Mouse (Mus musculus) adrenal gland, adult 18-20 months (tissue): ENCODE measurements around the gene Map7. TPM values are rescaled to one million over a fixed set of nuclear protein-coding genes. Genes with fewer than 3 reads are reported as not detected.

ENCODE experiments used
- DNase-seq, 2 experiments: peaks; one replicate each; pipeline ENCODE4 v3.0.0; 2021 to 2022; ENCODE audit warnings: low spot score in 2 of 2
- total RNA-seq, 2 experiments: library from RNA; stranded (reverse); gene quantifications; 1 replicate in 1 of 2; 2 replicates in 1 of 2; pipeline ENCODE4 v1.2.3; 2021

Map7 gene
- total RNA-seq, 2 experiments from 2014 or later: 17.6 to 20.6 TPM

- DNase-seq: no peak
These were observed 33.6 kb downstream of the Map7 start for GRCm38 (mm10) chr10:20181680-20182399.

DNA sequence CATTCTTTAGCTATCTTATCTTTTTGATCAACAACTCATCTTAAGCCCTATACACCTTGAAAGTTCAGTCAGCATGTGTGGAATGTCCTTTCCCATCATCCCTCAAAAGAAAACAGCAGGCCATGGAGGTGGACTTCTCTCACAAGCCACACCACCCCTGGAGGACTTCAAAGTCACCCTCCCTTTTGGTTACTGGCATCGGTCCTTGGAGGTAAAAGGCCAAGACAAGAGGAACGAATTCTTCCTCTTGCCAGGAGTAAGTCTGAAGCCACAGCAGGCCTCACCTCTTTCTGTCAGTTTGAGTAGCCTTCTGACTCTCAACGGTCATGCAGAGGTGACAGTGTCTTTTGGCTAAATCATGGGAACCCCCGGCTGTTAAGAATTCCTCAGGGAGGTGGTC lies 36.1 kb downstream of the Map7 start:
- no peak for DNase-seq

GRCm38 (mm10) chr10:20185264-20185663 lies 37.0 kb downstream of the Map7 start:
- no peak for DNase-seq

- DNase-seq: no peak
These were observed 37.5 kb downstream of the Map7 start for GRCm38 (mm10) chr10:20185806-20186205.

GRCm38 (mm10) chr10:20186800-20187273 lies 38.6 kb downstream of the Map7 start:
- no peak for DNase-seq

GRCm38 (mm10) chr10:20190139-20190747 lies 42.0 kb downstream of the Map7 start:
- no peak for DNase-seq

DNA sequence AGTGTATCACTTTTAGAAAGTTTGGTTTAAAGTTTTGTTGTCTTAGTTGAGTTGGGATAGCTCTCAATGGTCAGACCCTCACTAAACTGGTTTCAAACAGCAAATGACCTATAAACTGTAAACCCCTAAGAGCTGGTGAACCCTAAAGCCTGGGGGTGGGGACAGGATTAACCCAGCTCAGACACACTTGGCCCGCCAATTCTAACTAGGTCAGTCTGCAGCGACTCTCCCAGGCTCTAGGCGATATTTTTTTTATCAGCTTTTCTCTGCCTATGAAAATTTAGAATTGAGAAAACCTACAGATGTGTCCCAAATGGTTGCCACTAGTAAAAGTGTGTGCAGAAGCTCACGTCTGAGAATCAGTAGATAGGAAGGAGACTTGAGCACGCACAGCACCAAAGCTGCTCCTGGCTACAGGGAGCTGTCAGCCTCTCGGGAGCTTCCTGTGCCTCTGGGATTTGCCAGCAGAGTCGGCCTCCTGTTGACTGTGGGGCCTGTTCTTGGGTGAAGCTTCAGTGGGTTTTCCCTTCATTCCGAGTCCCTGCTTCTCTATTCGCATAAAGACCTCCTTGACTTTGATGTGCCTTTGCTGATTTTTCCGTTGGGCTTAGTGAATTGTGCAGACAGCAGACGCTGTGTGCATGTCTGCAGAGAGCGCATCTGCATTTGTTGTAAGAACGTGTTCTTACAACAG lies 46.7 kb downstream of the Map7 start:
- DNase-seq: no peak

- DNase-seq: no peak
These were observed 48.8 kb downstream of the Map7 start for GRCm38 (mm10) chr10:20197039-20197438.

DNA sequence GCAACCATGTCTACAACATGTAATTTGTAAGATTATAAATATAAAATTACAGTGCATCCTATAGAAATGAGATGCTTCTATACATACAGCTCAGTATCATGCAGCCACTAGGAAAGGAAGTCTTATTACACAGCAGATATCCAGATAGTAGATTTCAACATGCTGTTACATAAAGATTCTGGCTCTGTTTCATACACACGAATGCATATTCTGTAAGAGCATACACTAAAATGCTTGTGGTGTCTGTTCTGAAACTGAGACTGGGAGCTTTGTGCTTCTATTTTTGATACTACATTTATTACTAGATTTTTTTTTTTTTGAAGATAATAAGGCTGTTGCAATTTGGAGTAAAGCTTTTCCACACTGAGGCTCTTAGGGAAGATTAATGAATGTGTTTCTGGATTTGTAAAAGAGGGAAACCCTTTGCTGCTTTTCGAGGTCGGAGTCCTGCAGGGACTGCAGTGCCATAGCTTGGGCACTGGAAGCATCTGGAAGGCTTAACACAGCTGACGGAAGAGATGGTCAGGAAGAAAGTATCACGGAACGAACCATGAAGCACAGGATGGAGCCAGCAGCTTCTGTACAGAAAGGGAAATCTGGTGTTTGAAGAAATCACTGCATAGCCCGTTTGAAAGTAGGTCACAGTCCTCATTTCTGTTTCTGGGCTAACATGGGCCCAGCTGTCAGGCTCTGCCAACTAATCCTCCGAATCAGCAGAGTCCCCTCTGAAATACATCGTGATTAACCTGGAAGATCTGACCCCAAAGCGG lies 50.9 kb downstream of the Map7 start:
- DNase-seq: no peak

DNA sequence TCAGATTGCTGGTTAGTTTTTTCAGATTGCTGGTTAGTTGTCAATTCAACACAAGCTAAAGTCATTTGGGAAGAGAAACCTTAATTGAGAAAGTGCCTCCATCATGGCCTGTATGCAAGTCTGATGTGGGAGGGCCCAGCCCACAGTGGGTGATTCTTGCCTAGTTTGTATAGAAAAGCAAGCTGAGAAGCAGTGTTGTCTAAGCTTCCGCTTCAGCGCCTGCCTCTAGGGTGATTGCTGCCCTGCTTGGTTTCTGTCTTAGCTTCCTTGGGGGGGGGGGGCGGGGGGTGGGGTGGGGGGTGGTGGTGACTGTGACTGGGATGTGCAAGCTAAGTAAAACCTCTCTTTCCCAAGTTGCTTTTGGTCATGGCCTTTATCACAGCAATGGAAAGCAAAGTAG lies 53.0 kb downstream of the Map7 start:
- no peak for DNase-seq

- DNase-seq: no peak
These were observed 53.9 kb downstream of the Map7 start for GRCm38 (mm10) chr10:20202171-20202570.

DNA sequence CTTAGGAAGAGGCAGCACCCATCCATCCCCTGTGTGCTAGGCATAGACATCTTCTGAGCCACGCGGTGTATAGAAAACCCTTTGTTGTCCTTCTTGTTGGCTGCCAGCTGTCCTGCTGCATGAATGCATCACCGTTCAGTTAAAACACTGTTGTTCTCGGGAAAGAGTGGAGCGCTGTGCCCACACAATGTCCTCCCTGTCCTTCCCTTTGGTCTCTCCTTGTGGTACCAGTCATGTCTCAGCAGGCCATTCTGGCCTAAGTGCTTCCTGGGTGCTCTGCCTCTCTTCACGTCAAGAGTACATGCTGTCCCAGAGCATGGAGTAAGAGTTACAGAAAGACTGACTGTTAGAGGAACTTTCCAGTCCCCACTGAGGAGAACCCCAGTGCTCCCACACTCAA lies 54.5 kb downstream of the Map7 start:
- no peak for DNase-seq

DNA sequence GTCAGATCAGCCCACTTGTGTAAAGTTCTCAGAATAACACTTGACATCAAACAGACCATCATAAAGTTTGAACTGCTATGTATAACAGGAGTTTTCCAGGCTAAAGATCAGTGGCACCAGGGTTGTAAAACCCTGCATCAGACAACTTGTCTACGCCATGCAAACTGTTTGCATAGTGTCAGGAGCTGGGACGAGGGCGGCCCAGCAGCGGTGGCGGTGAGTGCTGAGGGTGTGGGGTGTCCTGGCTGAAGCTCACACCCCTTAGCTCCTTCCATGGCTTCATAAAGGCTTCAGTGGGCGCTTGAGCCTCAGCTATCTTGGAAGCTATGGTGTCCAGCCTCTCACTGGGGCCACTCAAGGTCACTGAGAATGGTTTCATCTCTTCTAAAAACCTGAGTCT lies 55.2 kb downstream of the Map7 start:
- DNase-seq: no peak

- DNase-seq: no peak
These were observed 56.6 kb downstream of the Map7 start for GRCm38 (mm10) chr10:20204696-20205431.

GRCm38 (mm10) chr10:20206966-20207365 lies 58.7 kb downstream of the Map7 start:
- no peak for DNase-seq

DNA sequence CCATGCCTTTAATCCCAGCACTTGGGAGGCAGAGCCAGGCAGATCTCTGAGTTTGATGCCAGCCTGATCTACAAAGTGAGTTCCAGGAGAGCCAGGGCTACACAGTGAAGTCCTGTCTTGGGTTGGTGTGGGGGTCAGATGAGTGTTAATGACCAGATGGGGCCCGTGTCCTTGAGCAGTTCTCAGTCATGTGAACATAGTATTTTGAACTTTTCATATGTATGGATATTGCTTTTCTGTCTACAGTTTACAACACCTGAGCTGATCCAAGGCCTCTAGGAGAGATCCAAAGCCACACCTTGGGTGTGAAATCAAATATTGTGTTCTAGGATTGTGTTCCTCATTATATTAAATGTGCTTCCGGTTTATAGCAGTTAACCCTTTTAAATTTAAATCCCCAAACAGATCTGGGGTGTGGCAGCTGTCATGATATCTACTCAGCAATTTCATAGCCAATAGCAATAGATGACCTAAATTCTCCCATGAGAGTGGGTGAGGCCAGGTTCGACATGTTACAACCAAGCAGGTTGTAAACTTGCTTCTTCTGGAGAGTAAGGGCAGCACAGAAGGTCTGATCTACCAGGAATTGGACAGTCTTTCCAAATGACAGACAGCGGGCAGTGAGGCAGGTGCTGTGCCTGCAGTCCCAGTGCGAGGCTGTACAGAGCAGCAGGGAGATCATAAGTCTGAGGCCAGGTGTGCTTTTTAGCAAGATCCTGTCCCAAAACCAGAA lies 61.5 kb downstream of the Map7 start:
- DNase-seq: no peak

- DNase-seq: no peak
These were observed 66.1 kb downstream of the Map7 start for GRCm38 (mm10) chr10:20214418-20214817.

GRCm38 (mm10) chr10:20216982-20217381 lies 68.7 kb downstream of the Map7 start:
- DNase-seq: no peak

DNA sequence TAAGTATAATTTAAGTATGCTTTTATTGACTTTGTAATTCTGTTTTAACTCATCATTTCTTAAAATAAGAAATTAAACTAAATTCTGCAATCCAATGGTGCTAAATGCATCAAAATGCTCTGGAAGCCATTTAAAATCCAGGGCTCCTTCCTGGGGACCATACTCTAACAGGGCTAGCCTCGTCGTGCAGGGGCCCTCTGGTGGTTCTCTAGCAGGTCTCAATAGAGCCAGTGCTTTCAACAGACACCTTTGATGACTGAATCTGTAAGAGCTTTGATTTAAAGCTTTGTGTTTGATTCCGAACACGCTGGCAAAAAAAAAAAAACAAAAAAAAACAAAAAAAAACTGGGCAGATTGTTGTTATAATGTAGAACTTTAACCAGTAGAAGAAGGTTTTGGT lies 70.6 kb downstream of the Map7 start:
- no peak for DNase-seq

- no peak for DNase-seq
These were observed 71.3 kb downstream of the Map7 start for GRCm38 (mm10) chr10:20219538-20219937.
